Mouse (Mus musculus): ENCODE measurements around the gene Daam1.

DNA sequence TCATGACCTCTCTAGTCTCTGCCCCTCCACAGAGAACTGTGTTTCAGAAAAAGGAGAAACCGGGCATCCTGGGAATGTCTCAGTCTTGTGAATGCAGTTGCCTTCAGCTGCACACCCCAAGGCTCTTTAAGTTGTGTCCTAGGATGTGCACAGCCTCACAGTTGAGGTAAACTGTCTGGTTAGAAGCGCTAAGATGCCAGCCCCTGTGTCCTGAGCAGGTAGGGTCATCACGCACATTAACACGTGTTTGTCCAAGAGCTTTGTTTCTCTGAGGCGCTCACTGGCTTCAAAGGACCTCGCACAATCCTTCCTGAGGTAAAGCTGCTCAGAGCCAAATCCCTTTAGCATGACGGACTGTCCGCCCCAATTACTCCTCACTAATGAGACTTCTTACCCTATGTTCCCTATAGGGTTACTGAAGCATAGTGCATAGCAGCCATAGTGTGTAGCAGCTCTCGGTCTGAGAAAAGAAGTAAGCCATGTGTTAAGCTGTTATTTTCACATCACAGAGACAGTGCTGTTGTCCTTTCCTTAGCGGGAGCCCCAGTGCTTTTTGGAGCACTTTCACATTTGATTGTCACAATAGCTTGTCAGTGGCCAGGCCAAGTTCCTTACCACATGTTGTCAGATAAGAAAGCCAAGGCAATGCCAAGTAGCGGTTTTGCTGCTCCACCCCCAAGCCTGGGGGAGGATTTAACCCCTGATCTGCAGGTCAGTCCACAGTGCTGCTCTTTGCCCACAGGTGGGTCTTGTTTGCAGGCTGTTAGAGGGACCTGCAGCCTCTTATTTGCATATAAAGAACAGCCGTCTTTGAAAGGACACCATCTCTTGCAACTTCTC is 147.9 kb downstream of the Daam1 start:
- no peak for TF ChIP-seq POLR2A (IDR thresholded peaks at IDR 0.05; ENCODE audit: borderline replicate concordance, control insufficient read depth, low read depth, low read length)
- TF ChIP-seq CTCF (IDR thresholded peaks at IDR 0.05; ENCODE audit: control insufficient read depth, insufficient read depth, low read length): no peak

All from bone marrow, adult 2 months (tissue).